Mouse (Mus musculus) G1E (cell line): ENCODE data around the gene Rgs7.

Experiments
- CTCF ChIP-seq: IDR thresholded peaks from 2 replicates; pipeline ENCODE4 v1.5.1; 2012; ENCODE audit warnings: low read depth, low read length, inconsistent platforms, mixed read lengths
- GATA1 ChIP-seq: IDR thresholded peaks from 2 replicates; pipeline ENCODE4 v1.6.1; 2012; ENCODE audit warnings: borderline replicate concordance, low read length, inconsistent platforms, mixed read lengths
- POLR2AphosphoS5 ChIP-seq: IDR thresholded peaks from 2 replicates; pipeline ENCODE4 v1.6.1; 2012; ENCODE audit warnings: low read depth, low read length, inconsistent platforms; ENCODE audit not compliant: insufficient replicate concordance

- TF ChIP-seq CTCF, result no peak
- TF ChIP-seq POLR2AphosphoS5, result no peak
- no peak for TF ChIP-seq GATA1
Observed at GRCm38 (mm10) chr1:175512173-175512572, 19.9 kb upstream of the Rgs7 start.
